Mouse (Mus musculus) A20 (cell line): ENCODE results near the gene Gnb1.
"Not testable (repeated sequence)": the region's sequence is repeated elsewhere in the genome, so short reads cannot be mapped to it uniquely, and the experiment has no call there.

Experiments used
- DNase-seq: peaks from one replicate; pipeline ENCODE4 v3.0.0-alpha.2; 2011; ENCODE audit warnings: low read depth, low spot score

The Gnb1 gene

GRCm38 (mm10) chr4:155490990-155491504 is at the start of gene Gnb1:
TSS of gene Gnb1 (plus strand) at chr4:155491361.
- DNase-seq, result peak; percentile 92

DNA sequence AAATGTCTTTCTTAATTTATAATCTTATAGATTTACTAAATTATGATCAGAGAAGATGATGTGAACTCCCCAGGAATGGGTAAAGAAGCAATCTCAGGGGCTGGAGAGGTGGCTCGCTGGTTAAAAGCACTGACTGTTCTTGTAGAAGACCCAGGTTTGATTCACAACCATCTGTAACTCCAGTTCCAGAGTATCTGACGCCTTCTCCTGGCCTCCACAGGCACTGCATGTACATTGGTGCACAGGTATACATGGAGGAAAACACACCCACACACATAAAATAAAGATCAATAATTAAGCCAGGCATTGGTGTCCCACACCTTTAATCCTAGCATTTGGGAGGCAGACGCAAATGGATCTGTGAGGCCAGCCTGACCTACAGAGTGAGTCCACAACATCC is 48.4 kb upstream of the Gnb1 start:
- DNase-seq, result no peak

- no peak for DNase-seq
Measured at GRCm38 (mm10) chr4:155451597-155451996, 39.6 kb upstream of the Gnb1 start.

DNA sequence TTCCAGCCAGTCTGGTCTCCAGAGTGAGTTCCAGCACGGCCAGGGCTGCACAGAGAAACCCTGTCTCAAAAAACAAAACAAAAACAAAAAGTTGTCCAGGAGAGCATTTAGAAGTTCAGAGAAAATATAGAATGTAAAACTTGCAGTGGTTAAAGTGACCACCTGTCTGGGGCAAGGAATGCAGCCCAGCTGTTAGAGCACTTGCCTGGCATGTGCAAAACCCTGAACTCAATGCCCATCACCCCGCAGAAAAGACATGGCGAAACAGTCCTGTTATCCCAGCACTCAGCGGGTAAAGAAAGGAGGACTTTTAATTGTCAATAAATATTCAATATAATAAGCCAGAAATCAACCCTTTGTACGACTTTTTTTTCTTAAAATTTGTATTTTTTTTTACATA is 32.6 kb upstream of the Gnb1 start:
- no peak for DNase-seq

DNA sequence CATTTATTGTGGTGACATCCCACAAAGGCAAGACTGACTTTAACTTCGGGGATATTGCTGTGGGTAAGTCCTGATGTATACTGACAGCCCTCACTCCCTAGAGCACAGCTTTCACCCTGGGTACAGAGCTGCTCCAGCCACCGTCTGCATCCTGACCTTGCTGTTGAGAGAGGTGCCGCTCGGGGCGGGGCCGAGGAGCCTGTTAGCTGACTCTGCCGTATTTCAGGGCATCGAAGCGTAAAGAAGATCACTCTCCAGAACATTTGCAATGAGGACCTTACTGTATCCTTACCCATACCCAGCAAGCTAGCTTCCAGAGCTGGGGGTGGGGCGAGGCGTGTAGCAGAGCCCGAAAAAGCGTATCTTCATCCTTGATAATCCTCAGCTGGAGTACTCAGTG is 28.1 kb upstream of the Gnb1 start:
- no peak for DNase-seq

DNA sequence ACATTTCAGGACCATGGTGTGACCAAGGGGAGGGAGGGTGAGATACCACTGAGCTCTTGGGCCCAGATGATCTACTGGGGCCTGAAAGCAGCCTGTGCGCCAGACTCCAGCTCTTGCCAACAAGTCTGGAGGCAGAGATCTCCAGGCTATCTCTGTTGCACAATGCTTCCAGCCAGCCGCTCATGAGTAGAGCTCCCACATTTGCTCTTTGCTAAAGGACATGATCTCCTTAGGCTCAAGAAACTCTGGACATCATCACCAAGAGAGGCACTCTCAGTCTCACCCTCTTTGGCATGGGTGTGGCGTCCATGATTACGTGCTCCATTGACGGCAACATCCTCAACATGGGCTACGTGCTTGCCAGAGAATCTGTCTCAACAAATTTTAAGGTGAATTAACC is 27.6 kb upstream of the Gnb1 start:
- DNase-seq, result no peak

DNA sequence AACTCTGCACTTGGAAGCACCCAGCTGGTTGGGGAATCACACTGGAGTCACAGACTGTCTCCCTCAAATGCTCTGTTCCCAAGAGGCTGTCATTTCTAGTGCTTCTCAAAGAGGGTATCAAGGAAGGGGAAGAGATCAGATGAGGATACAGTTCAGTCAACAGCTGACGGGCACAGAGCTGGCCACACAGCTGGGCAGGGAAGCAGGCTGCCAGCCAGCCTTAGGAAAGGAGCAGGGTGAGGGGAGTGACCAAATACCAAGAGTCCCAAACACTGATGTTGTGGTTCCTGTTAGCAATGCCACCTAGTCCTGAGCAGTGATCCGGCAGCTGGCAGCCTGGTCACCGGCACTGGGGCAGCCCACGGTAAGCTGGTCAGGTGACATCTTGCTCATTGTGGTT is 27.1 kb upstream of the Gnb1 start:
- no peak for DNase-seq

DNA sequence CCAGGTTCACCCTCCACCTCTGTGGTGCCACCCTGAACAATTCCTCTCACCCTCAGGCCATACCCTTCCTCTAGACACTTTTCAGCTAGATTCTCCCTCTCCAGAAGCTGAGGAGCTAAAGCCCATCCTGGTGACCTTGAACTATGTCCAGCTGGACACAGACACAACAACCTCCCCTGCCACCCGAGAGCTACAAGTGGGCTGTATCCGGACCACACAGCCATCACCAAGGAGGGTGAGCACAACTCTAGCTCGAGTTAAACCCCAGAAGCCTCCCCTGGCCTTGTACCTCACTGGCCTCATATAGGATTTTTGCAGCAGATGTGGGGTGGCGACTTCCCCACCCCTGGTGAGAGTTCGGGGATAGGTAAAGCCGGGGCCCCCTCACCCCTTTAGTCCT is 25.6 kb upstream of the Gnb1 start:
- no peak for DNase-seq

DNA sequence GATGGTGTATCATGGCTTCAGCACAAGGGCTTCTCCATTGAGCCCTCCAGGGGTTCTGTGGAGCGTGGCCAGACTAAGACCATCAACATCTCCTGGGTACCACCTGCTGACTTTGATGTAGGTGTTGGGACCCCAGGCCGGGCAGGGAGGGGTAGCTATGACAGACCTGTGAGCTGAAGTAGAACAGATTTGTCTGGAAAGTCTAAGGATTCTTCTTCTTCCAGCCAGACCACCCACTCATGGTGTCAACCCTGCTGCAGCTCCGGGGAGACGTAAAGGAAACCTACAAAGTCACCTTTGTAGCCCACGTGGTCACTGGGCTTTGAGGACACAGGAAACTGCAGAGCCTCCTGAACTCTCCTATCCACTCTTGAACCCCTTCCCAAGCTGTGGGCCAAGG is 25.1 kb upstream of the Gnb1 start:
- DNase-seq, result no peak

DNA sequence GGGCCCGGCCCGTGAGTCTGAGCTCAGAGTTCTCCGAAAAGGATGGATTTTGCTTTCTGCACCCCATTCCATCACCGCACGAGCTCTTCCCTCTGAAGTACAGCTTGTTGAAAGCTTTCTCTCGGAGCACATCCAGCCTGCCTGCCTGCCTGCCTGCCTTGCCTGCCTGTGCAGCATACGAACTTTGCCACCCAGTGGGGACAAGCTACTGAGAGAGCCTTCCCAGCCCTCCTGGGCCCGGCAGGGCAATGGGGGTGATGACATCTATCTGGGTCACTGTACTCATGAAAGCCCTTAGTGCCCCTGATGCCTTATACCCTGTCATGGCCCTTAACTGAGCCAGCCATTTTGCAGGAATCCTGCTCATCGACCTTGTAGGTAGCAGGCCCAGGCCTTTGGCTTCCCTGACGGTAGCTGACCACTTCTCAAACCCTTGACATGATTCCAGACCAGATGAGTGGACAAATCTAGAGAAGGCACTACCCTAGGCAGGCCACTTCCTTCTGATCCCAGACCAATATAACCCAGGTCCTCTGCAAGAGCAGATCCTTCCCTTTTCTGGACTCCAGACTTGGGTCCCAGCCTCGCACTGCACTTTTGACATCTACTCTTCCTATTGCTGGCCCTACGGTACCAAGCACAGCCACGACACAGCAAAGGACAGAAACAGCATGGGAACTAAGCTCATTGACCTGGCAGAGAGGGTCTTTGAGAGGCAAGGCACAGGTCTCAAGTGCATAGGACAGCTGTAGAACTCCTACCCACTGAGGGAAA is 23.7 kb upstream of the Gnb1 start:
- DNase-seq, result no peak

DNA sequence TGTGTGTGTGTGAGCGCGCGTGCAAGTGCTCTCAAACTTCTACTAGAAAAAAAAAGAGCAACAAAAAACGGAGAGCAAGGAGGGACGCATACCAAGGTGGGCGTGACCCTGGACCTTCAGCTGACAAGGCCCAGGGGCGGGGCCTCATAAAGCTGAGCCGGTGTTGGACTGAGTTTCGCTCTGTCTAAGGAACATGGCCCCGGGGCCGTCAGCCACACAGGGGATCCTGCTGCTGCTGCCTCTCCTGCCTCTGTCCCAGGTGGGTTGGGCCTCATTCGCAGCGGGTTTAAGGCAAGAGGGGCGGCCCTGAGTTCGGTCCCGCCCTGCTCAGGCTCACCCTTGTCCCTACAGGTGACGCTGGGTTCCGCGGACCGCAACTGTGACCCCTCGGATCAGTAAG is 22.2 kb upstream of the Gnb1 start, which contains the start of gene Tmem52:
Tmem52 (plus strand) TSS at position 163 of the 400 bp plus-strand sequence.
- peak; percentile 40 for DNase-seq

DNA sequence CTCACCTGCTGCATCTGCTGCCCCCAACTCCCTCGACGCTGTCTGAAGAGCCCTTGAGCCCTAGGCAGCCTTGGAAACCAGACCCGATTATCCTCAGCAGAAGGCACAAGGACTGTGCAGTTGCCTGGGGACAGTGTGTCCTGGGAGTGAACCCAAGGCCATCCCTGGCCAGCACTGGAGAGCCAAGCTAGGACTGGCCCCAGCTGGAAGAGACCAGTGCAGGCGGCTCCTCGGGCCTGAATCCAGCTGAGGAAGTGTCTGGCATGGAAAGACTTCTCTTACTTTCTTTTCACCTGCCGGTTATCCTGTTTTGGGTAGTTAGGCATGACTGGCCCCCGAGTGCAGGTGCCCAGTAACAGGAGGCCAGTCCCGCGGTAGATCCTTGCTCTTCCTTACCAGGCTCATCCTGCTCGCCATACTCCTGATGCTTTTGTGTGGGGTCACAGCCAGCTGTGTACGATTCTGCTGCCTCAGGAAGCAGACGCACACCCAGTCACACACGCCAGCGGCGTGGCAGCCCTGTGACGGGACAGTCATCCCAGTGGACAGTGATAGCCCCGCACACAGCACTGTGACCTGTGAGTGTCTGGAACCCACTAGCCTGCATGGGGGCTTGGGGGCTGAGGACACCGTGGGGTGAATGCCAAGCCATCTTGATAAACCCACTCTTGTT is 21.4 kb upstream of the Gnb1 start:
- DNase-seq, result no peak

- no peak for DNase-seq
Measured at GRCm38 (mm10) chr4:155470263-155470953, 20.8 kb upstream of the Gnb1 start.

- DNase-seq, result no peak
Measured at GRCm38 (mm10) chr4:155470997-155471396, 20.2 kb upstream of the Gnb1 start.

GRCm38 (mm10) chr4:155471406-155471805 is 19.8 kb upstream of the Gnb1 start:
- no peak for DNase-seq

GRCm38 (mm10) chr4:155472716-155473290 is 18.4 kb upstream of the Gnb1 start:
- no peak for DNase-seq

GRCm38 (mm10) chr4:155473319-155473718 is 17.8 kb upstream of the Gnb1 start:
- no peak for DNase-seq

DNA sequence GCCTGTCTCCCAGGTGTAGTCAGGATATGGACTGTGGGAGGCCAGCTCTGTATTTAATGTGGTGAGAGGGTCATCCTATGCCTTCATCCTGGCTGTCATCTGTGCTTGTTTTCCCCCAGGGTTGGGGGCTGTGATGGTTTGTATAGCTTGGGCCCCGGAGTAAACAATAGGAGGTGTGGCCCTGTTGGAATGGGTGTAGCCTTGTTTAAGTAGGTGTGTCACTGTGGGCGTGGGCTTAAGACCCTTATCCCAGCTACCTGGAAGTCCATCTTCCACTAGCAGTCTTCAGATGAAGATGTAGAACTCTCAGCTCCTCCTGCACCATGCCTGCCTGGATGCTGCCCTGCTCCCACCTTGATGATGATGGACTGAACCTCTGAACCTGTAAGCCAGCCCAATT is 17.4 kb upstream of the Gnb1 start:
- DNase-seq, result not testable (repeated sequence)

DNA sequence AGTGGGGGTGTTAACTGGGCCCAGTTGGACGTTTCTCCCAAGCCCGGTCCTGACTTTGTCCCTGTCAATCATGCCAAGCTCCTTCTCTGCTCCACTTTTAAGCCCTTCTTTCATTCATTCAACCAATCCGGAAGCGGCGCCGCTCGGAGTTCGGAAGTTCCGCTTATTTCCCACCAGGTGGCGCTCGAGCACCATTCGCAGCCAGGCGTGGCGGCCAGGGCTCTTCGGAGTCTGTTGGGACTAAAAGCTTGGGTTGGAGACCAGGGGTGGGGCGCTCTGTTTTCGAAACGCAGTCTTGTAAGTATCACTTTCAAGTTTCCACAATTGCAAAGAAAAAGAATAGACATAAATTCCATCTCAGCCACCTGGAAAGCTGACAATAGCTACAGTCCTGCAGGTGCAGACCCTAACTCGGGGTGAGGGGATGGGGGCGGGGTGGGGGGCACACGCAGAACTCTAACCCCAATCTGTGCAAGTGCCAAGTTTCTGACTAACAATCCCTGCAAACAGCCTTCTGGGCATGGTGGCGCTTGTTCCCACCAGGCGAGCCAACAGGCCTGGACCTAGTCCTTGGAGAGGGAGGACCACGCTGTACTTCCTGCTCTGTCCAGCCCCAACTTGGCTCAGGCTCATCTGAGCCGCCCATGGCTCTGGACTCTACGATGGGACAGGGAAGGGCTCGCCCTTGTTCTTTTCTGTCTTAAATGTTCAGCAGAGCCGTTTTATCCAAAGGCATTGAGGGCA is 9.6 kb upstream of the Gnb1 start:
- peak; percentile 84 for DNase-seq

- DNase-seq, result no peak
Measured at GRCm38 (mm10) chr4:155482125-155482480, 9.1 kb upstream of the Gnb1 start.
